Mouse (Mus musculus): ENCODE measurements around the gene Rbm20.

GRCm38 (mm10) chr19:53788621-53789331 lies 111.7 kb downstream of the Rbm20 start:
- TF ChIP-seq CTCF (IDR thresholded peaks at IDR 0.05; ENCODE audit: low read depth, low read length) (no peak), EP300 (IDR thresholded peaks at IDR 0.05; ENCODE audit: insufficient read depth, low read depth, low read length) (no peak)
